Mouse (Mus musculus) CH12.LX (cell line): ENCODE data around the gene Gm45808. TPM values are rescaled to one million over a fixed set of nuclear protein-coding genes. Genes with fewer than 3 reads are reported as not detected.

Experiments used
- DNase-seq: peaks from one replicate; pipeline ENCODE4 v3.0.0-alpha.2; 2013; ENCODE audit errors: extremely low read depth
- H3K27ac ChIP-seq: 2 replicates; pipeline ENCODE4 v1.5.1; 2012; ENCODE audit warnings: low read depth, mild to moderate bottlenecking, control low read depth, moderate library complexity; ENCODE audit not compliant: insufficient read depth
- H3K27me3 ChIP-seq: replicated peaks from 2 replicates; pipeline ENCODE3; 2012; ENCODE audit warnings: inconsistent platforms
- H3K36me3 ChIP-seq, 2 experiments: replicated peaks in 1 of 2; 2 replicates each; pipeline versions ENCODE3 to v1.6.1; 2012; ENCODE audit warnings: inconsistent platforms in 1 of 2, low read length in 1 of 2, mild to moderate bottlenecking in 1 of 2, mixed read lengths in 1 of 2, moderate library complexity in 1 of 2; ENCODE audit not compliant: control insufficient read depth in 1 of 2, insufficient read depth in 1 of 2
- H3K4me1 ChIP-seq, 2 experiments: 2 replicates each; pipeline ENCODE4 v1.6.1; 2012; ENCODE audit warnings: inconsistent platforms in 1 of 2, moderate library complexity in 1 of 2; ENCODE audit not compliant: insufficient read depth in 2 of 2, control insufficient read depth in 1 of 2
- H3K4me2 ChIP-seq: 2 replicates; pipeline ENCODE4 v1.6.1; 2012; ENCODE audit warnings: low read depth, mild to moderate bottlenecking, control low read depth; ENCODE audit not compliant: poor library complexity, insufficient read depth, severe bottlenecking
- H3K4me3 ChIP-seq, 3 experiments: fragments of 150-350 bp in 1 of 3; sonication (generic) in 1 of 3; replicated peaks in 1 of 3; 2 replicates each; pipeline versions ENCODE3 to v1.5.1; 2011 to 2012; ENCODE audit warnings: low read depth in 2 of 3, low read length in 2 of 3, mild to moderate bottlenecking in 2 of 3, moderate library complexity in 2 of 3, control low read depth in 1 of 3, improper control_type of control experiment in 1 of 3, inconsistent platforms in 1 of 3, mixed read lengths in 1 of 3; ENCODE audit not compliant: poor library complexity in 1 of 3
- H3K79me2 ChIP-seq: replicated peaks from 2 replicates; pipeline ENCODE4 v1.6.1; 2012; ENCODE audit warnings: mild to moderate bottlenecking, moderate library complexity; ENCODE audit not compliant: control insufficient read depth, poor library complexity, insufficient read depth, severe bottlenecking; ENCODE audit errors: extremely low read depth
- H3K9ac ChIP-seq: 2 replicates; pipeline ENCODE4 v1.6.1; 2012; ENCODE audit warnings: low read depth, mild to moderate bottlenecking, control low read depth, moderate library complexity; ENCODE audit not compliant: insufficient read depth
- H3K9me3 ChIP-seq: replicated peaks from 2 replicates; pipeline ENCODE3; 2012; ENCODE audit warnings: low read length, inconsistent platforms, mixed read lengths
- BHLHE40 ChIP-seq: IDR thresholded peaks from 2 replicates; pipeline ENCODE4 v1.6.1; 2011; ENCODE audit warnings: mild to moderate bottlenecking, low read depth, low read length, improper control_type of control experiment
- CTCF ChIP-seq, 2 experiments: IDR thresholded peaks in 1 of 2; conservative IDR thresholded peaks in 1 of 2; 2 replicates each; pipeline ENCODE4 v1.5.1; 2011 to 2012; ENCODE audit warnings: low read depth in 2 of 2, low read length in 2 of 2, improper control_type of control experiment in 1 of 2, inconsistent platforms in 1 of 2, mild to moderate bottlenecking in 1 of 2, moderate library complexity in 1 of 2
- EP300 ChIP-seq: IDR thresholded peaks from 2 replicates; pipeline ENCODE4 v1.6.1; 2011; ENCODE audit warnings: low read length, improper control_type of control experiment
- MAZ ChIP-seq: IDR thresholded peaks from 2 replicates; pipeline ENCODE4 v1.6.1; 2012; ENCODE audit warnings: low read depth, mild to moderate bottlenecking, inconsistent platforms, low read length, improper control_type of control experiment, moderate library complexity
- MYC ChIP-seq: IDR thresholded peaks from 2 replicates; pipeline ENCODE4 v1.6.1; 2011; ENCODE audit warnings: low read depth, mild to moderate bottlenecking, improper control_type of control experiment, low read length
- NELFE ChIP-seq: IDR thresholded peaks from 2 replicates; pipeline ENCODE4 v1.6.1; 2011; ENCODE audit warnings: low read depth, low read length, improper control_type of control experiment
- NRF1 ChIP-seq: IDR thresholded peaks from 2 replicates; pipeline ENCODE4 v1.6.1; 2014; ENCODE audit warnings: low read depth, mild to moderate bottlenecking, inconsistent platforms, low read length, improper control_type of control experiment, moderate library complexity
- PAX5 ChIP-seq: IDR thresholded peaks from 2 replicates; pipeline ENCODE4 v1.6.1; 2012; ENCODE audit warnings: low read length, inconsistent platforms, mixed read lengths
- RAD21 ChIP-seq: IDR thresholded peaks from 2 replicates; pipeline ENCODE4 v1.6.1; 2011; ENCODE audit warnings: low read depth, mild to moderate bottlenecking, low read length, improper control_type of control experiment, moderate library complexity
- RCOR1 ChIP-seq: conservative IDR thresholded peaks from 2 replicates; pipeline ENCODE4 v1.6.1; 2012; ENCODE audit warnings: low read depth, mild to moderate bottlenecking, inconsistent platforms, low read length, improper control_type of control experiment
- SMC3 ChIP-seq: IDR thresholded peaks from 2 replicates; pipeline ENCODE4 v1.6.1; 2011; ENCODE audit warnings: low read depth, low read length, improper control_type of control experiment
- TCF12 ChIP-seq: IDR thresholded peaks from 2 replicates; pipeline ENCODE4 v1.6.1; 2014; ENCODE audit warnings: low read depth, mild to moderate bottlenecking, inconsistent platforms, low read length, improper control_type of control experiment
- UBTF ChIP-seq: IDR thresholded peaks from 2 replicates; pipeline ENCODE4 v1.6.1; 2012; ENCODE audit warnings: low read depth, mild to moderate bottlenecking, inconsistent platforms, low read length, improper control_type of control experiment, moderate library complexity
- USF2 ChIP-seq: conservative IDR thresholded peaks from 2 replicates; pipeline ENCODE4 v1.6.1; 2011; ENCODE audit warnings: low read depth, low read length, improper control_type of control experiment
- ZC3H11A ChIP-seq: IDR thresholded peaks from 2 replicates; pipeline ENCODE4 v1.6.1; 2012; ENCODE audit warnings: low read depth, mild to moderate bottlenecking, inconsistent platforms, low read length, improper control_type of control experiment
- dilution Hi-C: fragments of 300-500 bp; cut with MboI; formaldehyde crosslinking; loops from 2 replicates; pipeline ENCODE4 v1.14.3; 2020; ENCODE audit warnings: low sequenced_read_pairs; ENCODE audit not compliant: extremely low pct_unique_long_range_greater_than_20kb, extremely low pct_ligation_motif_present
- in situ Hi-C: fragments of 300-500 bp; cut with MboI; formaldehyde crosslinking; loops from 3 replicates; pipeline ENCODE4 v1.14.3; 2019; ENCODE audit warnings: low sequenced_read_pairs, low pct_ligation_motif_present, low pct_unique_long_range_greater_than_20kb, mixed read lengths
- polyA plus RNA-seq: library from polyadenylated mRNA; unstranded; fragments of >175 nt; gene quantifications from 2 replicates; pipeline ENCODE4 v1.2.1, GENCODE M21; 2012; ENCODE audit warnings: low read depth; ENCODE audit not compliant: insufficient read length
- total RNA-seq, 2 experiments: library from RNA; depleted of rRNA; stranded (reverse); fragments of 300-350 nt in 1 of 2; fragments of >200 nt in 1 of 2; gene quantifications; 2 replicates each; pipeline ENCODE4 v1.2.3; 2012 to 2014

The Gm45808 gene
- total and polyA plus RNA-seq, 3 experiments, result 0.85 to 5.0 TPM; not detected in 1

DNA sequence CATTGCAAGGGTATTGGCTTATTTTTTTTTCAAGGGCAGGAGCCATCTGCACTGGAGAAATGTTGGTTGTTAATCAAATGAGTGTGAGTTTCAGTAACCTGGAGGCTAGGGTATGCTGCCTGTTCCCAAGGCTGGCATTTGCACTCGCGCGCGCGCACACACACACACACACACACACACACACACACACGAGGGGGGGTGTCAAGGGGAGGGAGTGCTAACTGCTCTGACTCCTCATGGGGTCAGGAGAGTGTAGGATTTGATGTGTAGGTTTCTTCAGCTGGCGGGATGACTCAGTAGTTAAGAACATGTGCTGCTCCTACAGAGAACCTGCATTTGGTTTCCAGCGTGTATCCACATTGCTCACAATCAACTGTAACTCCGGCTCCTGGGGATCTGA is 4.2 kb upstream of the Gm45808 start:
- in situ Hi-C loops (no loop called here), dilution Hi-C loops (no loop called here)
- TF ChIP-seq PAX5 (no peak), NRF1 (no peak), USF2 (no peak), RAD21 (no peak)
- Histone ChIP-seq H3K79me2 (no peaks in the 10 kb centered on the region), H3K4me1 (peaks cover 6 to 32% of the 10 kb centered on the region in 2 experiments; a peak in 3 of 4 replicates), H3K9me3 (no peaks in the 10 kb centered on the region), H3K4me2 (no peak overlapping the region), H3K4me3 (no peak overlapping the region), H3K27me3 (no peaks in the 10 kb centered on the region), H3K9ac (no peak overlapping the region), H3K27ac (no peak overlapping the region), H3K36me3 (peaks cover 29 to 50% of the 10 kb centered on the region in 2 experiments)
- no peak for DNase-seq

DNA sequence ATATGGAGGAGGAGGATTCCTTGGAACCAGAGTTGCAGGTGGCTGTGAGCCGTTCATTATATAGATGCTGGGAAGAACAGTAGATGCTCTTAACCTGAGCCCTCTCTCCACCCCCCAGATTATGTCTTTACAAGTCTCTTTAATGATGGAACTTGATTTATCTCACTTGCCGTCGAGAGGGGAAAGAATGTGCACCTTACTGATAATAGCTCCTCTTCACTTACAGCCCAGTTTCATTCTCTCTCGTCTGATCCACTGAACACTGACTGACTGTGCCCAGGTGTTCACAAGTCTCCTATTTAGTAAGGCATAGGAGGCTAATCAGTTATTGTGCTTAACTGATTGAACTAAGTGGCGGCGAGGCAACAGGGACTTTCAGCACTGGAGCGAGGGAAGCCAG is 3.0 kb upstream of the Gm45808 start:
- no peak for TF ChIP-seq TCF12
- TF ChIP-seq RCOR1, result no peak
- no peak for TF ChIP-seq MYC
- TF ChIP-seq BHLHE40, result no peak
- no peak for TF ChIP-seq UBTF
- no peak for TF ChIP-seq MAZ
- TF ChIP-seq CTCF (conservative IDR thresholded peaks at IDR 0.05 in 1 of 2, IDR thresholded peaks at IDR 0.05 in 1 of 2; ENCODE audit: low read depth in 2 of 2, low read length in 2 of 2), result no peak
- no peak for TF ChIP-seq EP300
- no peak for TF ChIP-seq SMC3
- TF ChIP-seq NELFE, result no peak
- TF ChIP-seq ZC3H11A, result no peak
- DNase-seq, result no peak
- Histone ChIP-seq H3K36me3 (peaks cover 24 to 44% of the 10 kb centered on the region in 2 experiments), H3K27me3 (no peaks in the 10 kb centered on the region), H3K9me3 (no peaks in the 10 kb centered on the region), H3K4me3 (no peak overlapping the region), H3K4me2 (no peak overlapping the region), H3K79me2 (no peaks in the 10 kb centered on the region), H3K27ac (no peak overlapping the region), H3K4me1 (peaks cover 6 to 32% of the 10 kb centered on the region in 2 experiments; a peak in 3 of 4 replicates), H3K9ac (no peak overlapping the region)
- dilution Hi-C loops (no loop called here), in situ Hi-C loops (no loop called here)
